Mouse (Mus musculus) embryo, embryonic 10.5 days (tissue): ENCODE measurements at regions not wholly inside any gene's neighbourhood (a gene's known extent, or its start where the extent isn't known, plus 50 kb on each side); places are given as distances from the start of the nearest gene placed in this dataset.
"Not testable (repeated sequence)": the region's sequence is repeated elsewhere in the genome, so short reads cannot be mapped to it uniquely, and the experiment has no call there.

Experiments used
- DNase-seq: peaks from one replicate; pipeline ENCODE4 v3.0.0-alpha.2; 2015; ENCODE audit warnings: low spot score

DNA sequence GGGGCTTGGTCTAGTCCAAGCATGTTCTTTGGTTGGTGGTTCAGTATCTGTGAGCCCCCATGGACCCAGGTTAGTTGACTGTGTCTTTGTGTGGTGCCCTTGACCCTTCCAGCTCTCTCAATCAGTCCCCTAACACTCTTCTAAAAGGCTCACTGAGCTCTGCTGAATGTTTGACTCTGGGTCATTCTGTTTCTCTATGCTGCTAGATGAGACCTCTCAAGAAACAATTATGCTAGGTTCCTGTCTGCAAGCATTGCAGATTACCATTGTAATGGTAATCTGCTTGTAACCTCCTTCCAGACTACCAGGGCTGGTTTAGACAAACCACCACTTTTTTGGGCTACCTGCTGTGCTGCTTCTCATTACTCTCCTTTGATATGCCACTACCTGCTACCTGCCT, 2863.9 kb downstream of the Gm37988 start:
- no peak for DNase-seq

DNA sequence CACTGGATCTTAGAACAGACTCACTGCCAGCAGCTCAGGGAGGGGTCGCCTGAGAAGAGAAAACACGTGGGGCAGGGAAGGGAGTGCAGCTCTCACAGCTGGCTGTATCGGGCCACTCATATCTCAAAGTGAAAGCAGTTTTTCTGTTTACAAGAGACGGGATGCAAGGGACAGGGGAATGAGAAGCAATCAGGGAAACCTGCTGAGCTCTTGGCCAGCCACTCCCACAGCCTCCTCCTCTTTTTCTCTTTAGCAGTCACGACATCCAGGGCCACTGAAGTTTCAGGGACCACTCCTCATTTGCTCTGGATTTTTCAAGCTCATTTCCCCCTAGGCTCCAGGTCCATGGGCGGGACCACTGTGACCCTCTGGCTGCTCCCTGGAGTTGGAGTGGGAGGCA, 2901.5 kb downstream of the Gm37988 start:
- not testable (repeated sequence) for DNase-seq

DNA sequence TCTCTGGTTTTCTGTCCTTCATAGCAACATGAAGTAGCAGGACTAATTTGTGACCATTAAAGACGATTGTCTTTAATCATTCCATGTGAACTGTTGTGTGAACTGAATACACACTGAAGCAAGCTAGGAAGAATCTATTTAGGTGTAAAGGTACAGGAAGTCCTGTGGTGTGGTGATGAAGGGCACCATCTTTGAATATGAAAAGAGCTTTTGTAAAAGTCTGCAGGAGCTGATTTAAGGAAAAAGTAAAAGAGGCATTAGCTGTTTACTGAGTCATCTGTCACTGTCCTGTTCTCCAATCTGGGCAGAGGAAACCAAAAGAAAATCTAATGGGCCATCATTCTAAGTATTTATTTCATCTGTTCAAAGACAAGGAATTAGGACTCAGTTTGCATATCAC, 2925.0 kb downstream of the Gm37988 start:
- DNase-seq, result no peak

DNA sequence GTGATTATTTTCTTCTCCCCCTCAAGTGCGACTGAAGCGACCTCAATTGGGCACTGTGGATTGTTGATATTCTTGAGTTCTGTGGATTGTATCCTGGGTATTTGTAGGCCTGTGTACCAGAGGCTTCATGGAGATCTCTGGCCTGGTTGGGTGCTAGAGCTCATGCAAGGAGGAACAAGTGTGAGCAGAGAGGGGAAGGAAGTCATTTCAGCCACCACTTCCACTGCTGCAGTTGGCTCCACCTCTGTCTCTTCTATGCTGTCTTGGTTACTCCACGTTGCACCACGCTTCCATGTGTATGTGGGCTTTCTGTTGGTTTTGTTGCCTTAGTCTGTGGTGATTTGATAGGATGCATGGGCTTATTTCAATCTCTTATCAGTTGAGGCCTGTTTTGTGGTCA, 2929.6 kb downstream of the Gm37988 start:
- DNase-seq, result no peak

DNA sequence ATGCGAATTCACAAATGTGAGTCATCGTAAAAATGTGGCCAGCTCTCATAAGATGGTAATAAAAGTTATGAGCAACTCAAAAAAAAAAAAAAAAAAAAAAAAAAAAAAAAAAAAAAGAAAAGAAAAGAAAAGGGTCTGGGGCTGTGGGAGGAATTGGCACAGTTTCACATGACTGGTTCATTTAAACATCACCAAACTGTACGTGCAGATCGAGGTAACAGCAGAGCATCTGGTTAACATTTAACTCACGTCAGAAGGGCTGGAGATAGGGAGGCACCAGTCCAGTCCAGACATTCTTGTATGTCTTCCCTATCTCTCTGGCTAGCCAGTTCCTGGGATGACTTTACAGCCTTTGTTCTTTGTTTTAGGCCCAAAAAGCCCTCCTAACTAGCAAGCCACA, 2938.2 kb downstream of the Gm37988 start:
- peak; percentile 1 for DNase-seq

DNA sequence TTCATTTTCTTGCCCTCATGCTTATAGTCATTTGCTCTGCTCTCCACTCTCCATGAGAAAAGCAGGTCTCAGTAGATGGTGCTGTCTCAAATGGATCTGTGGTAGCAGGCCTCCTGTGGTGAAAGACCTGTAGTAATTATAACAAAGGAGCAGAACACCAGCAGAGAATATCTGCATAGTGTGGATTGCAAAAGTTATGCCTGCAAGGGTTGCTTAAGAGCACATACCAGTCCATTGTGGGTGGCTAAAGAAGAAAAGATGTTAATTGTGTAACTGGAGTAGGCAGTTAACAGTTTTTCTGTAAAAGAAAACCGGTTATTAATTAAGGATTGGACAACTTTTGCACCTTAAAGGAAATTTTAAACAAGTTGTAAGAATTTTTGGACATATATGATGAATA, 2969.0 kb downstream of the Gm37988 start:
- DNase-seq, result peak; percentile 25

DNA sequence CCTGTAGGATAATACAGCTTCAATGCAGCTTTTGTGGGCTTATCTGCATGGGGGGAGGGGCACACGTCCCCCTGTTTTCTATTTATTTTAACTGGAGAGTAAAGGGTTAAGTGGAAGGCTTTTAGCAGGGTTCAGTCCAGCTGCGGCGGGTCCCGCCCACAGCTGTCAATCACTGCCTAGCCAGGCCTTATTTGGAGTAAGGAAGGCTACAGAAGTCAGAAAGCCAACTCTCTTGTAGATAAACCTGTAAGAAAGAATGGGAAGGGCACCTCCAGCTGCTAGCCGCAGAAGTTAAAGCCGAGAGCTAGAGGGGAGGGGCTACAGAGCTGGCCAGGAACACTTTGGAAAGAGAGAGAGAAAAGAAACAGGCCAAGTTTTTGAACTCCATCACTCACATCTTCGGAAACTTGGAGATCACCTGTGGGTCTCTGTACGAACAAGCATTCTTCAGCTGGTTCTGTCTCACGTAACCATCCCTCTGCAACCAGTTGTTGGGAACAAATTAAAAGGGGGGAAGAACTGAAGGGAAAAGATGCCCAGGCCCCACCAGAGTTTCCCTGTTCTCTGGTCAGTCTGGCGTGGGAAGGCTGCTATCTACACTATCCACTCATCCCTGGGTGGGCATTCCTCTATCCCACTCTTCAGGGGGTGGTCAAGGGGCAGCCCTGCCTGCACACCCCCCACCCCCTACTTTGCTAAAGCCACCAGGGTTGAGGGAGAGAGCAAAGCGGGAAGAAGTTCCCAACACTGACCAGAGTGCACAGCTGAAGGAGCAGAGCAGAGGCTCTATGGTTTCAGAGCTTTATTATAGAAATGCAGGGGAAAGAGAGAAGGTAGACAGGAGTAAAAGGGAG, 2969.7 kb downstream of the Gm37988 start:
- peak; percentile 79 for DNase-seq

DNA sequence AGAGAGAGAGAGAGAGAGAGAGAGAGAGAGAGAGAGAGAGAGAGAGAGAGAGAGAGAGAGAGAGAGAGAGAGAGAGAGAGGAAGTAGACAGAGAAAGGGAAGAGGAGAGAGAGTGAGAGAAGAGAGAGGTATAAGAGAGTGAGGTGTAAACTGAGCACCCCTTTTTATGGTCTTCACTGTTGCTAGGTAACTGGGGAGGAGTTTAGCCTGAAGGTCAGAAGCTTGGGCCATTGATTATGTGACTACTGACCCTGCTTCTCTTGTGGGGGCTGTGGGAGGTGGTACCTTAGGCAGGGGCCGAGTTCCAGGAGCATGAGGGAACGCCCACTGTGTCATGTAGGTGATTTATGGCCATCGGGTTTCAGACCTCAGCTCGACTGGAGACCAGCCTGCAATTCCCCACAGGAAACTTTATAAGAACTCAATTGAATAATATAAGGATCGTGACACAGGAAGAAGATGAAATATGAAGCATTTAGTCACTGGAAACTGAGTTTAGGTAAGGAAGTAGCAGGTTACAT, 2970.4 kb downstream of the Gm37988 start:
- peak; percentile 72 for DNase-seq

DNA sequence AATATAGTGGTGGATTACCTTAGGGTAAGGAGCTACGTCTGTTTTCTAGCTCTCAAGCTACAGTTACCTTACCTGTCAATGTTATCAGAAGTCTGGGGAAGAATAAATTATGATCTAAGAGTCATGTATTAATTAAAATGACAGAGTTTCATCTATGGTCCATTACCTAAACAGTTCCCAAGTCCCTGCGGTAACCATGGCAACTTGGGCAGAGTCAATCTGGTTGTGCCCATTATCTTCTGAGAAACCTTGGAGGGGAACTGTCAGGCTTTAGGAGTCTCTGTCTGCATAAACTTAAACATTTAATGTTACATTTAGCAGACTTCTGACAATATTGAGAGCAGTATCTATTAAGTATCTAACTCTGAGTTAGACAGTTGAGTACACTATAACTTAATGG, 2971.0 kb downstream of the Gm37988 start:
- DNase-seq, result peak; percentile 59

DNA sequence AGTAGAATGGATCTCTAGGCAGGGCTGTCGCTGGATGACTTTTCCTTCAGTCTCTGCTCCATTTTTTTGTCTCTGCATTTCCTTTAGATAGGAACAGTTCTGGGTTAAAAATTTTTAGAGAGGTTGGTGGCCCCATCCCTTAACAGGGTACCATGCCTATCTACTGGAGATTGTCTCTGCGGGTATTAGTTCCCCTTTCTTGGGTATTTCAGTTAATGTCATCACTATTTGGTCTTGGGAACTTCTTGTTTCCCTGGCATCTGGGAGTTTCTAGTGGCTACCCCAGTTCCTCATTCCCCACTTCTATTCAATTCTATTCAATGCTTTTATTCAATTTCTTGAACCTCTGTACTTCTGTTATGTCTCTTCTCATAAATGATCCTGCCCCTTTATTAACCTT, 3016.3 kb downstream of the Gm37988 start:
- DNase-seq, result no peak
